Mouse (Mus musculus): Measurements from ENCODE around the gene Zfp385c.

DNA sequence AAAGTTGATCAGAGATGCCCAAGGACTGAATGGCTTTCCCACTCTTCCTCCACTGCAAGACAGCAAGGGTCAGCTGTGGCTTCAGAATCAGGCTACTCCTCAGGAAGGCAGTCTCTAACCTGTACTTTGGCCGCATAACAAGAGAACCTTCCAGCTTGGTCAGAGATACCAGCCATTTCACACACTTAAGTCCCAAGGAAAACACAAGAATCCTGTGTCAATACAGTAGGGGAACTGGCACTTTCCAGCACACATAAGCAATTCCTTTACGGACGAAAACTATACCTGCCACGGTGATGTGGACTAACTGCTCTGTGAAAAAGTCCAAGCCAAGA is 44.5 kb upstream of the Zfp385c start:
- TF ChIP-seq POLR2A (IDR thresholded peaks at IDR 0.05; ENCODE audit: control insufficient read depth, extremely low read depth, insufficient read depth, low read length, poor library complexity) (no peak), CTCF (IDR thresholded peaks at IDR 0.05; ENCODE audit: borderline replicate concordance, control insufficient read depth, extremely low read depth, insufficient read depth, low read length, poor library complexity) (no peak)
